Mouse (Mus musculus) embryonic facial prominence, embryonic 13.5 days (tissue): ENCODE measurements around the gene Megf8. TPM values are rescaled to one million over a fixed set of nuclear protein-coding genes. Genes with fewer than 3 reads are reported as not detected.

Experiments
- ATAC-seq: fragments of 200-750 bp; cut with Nextera tagmentation; 2 replicates; pipeline ENCODE4 v1.8.0; 2017; ENCODE audit warnings: low read depth; ENCODE audit not compliant: insufficient number of reproducible peaks, insufficient read depth, low FRiP score, low TSS enrichment
- H3K27ac ChIP-seq: fragments of 300-500 bp; sonication (generic); 2 replicates; pipeline ENCODE4 v1.5.1; 2015; ENCODE audit warnings: moderate library complexity, mild to moderate bottlenecking, inconsistent platforms
- H3K27me3 ChIP-seq: fragments of 300-500 bp; sonication (generic); 2 replicates; pipeline ENCODE4 v1.6.1; 2015; ENCODE audit warnings: mild to moderate bottlenecking, inconsistent platforms
- H3K36me3 ChIP-seq: fragments of 300-500 bp; sonication (generic); 2 replicates; pipeline ENCODE4 v1.6.1; 2015; ENCODE audit warnings: mild to moderate bottlenecking, inconsistent platforms
- H3K4me1 ChIP-seq: fragments of 300-500 bp; sonication (generic); 2 replicates; pipeline ENCODE4 v1.6.1; 2015; ENCODE audit warnings: inconsistent platforms
- H3K4me2 ChIP-seq: fragments of 300-500 bp; sonication (generic); 2 replicates; pipeline ENCODE4 v1.6.1; 2015; ENCODE audit warnings: moderate library complexity, mild to moderate bottlenecking, inconsistent platforms
- H3K4me3 ChIP-seq: fragments of 300-500 bp; sonication (generic); 2 replicates; pipeline ENCODE4 v1.5.1; 2015; ENCODE audit warnings: mild to moderate bottlenecking, inconsistent platforms
- H3K9ac ChIP-seq: fragments of 300-500 bp; sonication (generic); 2 replicates; pipeline ENCODE4 v1.6.1; 2015; ENCODE audit warnings: mild to moderate bottlenecking, inconsistent platforms
- H3K9me3 ChIP-seq: fragments of 300-500 bp; sonication (generic); 2 replicates; pipeline ENCODE4 v1.6.1; 2016; ENCODE audit warnings: inconsistent platforms
- WGBS: fragments of 180-500 bp; shearing (Covaris S2); methylation state at CpG from one replicate; pipeline ENCODE4 v1.1.7; 2015; ENCODE audit warnings: mixed read lengths; 5-methylcytosine and 5-hydroxymethylcytosine counted together
- polyA plus RNA-seq: library from polyadenylated mRNA; unstranded; fragments of >200 nt; fragmentation: Nextera tagmentation; extraction: Ambion mirVana; gene quantifications from 2 replicates; pipeline ENCODE4 v1.2.1, GENCODE M21; 2015

Megf8 gene
- polyA plus RNA-seq, 1 experiment from 2014 or later: 17.6 TPM

GRCm38 (mm10) chr7:25273259-25274241, 43.4 kb upstream of the Megf8 start:
- no peak overlapping the region; the same call in 1 of the 2 replicates for H3K27ac ChIP-seq

GRCm38 (mm10) chr7:25274571-25274970, 42.4 kb upstream of the Megf8 start:
- Histone ChIP-seq H3K27ac (peak overlapping the region; percentile 100; the same call in 1 of the 2 replicates), H3K4me1 (peaks cover 59% of the 10 kb centered on the region)

More at GRCm38 (mm10) chr7:25273259-25274241, 43.4 kb upstream of the Megf8 start:
- H3K4me1 ChIP-seq: peaks cover 67% of the 10 kb centered on the region
- H3K4me3 ChIP-seq: no peak overlapping the region
- peak overlapping the region; percentile 44; the same call in 1 of the 2 replicates for H3K9ac ChIP-seq
- H3K4me2 ChIP-seq: no peak overlapping the region
- 89% methylated on average over 22 of the region's 22 CpGs for WGBS
- H3K9me3 ChIP-seq: no peaks in the 10 kb centered on the region
- H3K27me3 ChIP-seq: no peaks in the 10 kb centered on the region
- ATAC-seq: no peak
- H3K36me3 ChIP-seq: peaks cover 40% of the 10 kb centered on the region

GRCm38 (mm10) chr7:25274996-25275395, 42.0 kb upstream of the Megf8 start:
- peaks cover 59% of the 10 kb centered on the region for H3K4me1 ChIP-seq
- peak overlapping the region; percentile 100 for H3K27ac ChIP-seq
- H3K9ac ChIP-seq: peak overlapping the region; percentile 58; the same call in 1 of the 2 replicates
- H3K9me3 ChIP-seq: no peaks in the 10 kb centered on the region
- H3K4me3 ChIP-seq: no peak overlapping the region
- peaks cover 40% of the 10 kb centered on the region for H3K36me3 ChIP-seq
- 83% methylated on average over 3 of the region's 3 CpGs for WGBS
- ATAC-seq: no peak
- H3K27me3 ChIP-seq: no peaks in the 10 kb centered on the region
- peak overlapping the region; percentile 16; the same call in 1 of the 2 replicates for H3K4me2 ChIP-seq

More at GRCm38 (mm10) chr7:25274571-25274970, 42.4 kb upstream of the Megf8 start:
- no peak overlapping the region for H3K4me3 ChIP-seq
- 46% methylated on average over 5 of the region's 5 CpGs for WGBS
- H3K36me3 ChIP-seq: peaks cover 40% of the 10 kb centered on the region
- H3K4me2 ChIP-seq: peak overlapping the region; percentile 16; the same call in 1 of the 2 replicates
- H3K27me3 ChIP-seq: no peaks in the 10 kb centered on the region
- ATAC-seq: no peak
- peak overlapping the region; percentile 44; the same call in 1 of the 2 replicates for H3K9ac ChIP-seq
- no peaks in the 10 kb centered on the region for H3K9me3 ChIP-seq

- Histone ChIP-seq H3K27ac (peak overlapping the region; percentile 100), H3K9ac (peak overlapping the region; percentile 58), H3K27me3 (no peaks in the 10 kb centered on the region), H3K4me1 (peaks cover 62% of the 10 kb centered on the region), H3K9me3 (no peaks in the 10 kb centered on the region), H3K4me2 (peak overlapping the region; percentile 92), H3K4me3 (0 out of 2 replicates have a peak overlapping the region, but pooled peaks have one; percentile 4), H3K36me3 (peaks cover 39% of the 10 kb centered on the region)
- no peak for ATAC-seq
- WGBS: 35% methylated on average over 9 of the region's 9 CpGs
Measured at GRCm38 (mm10) chr7:25275555-25276298, 41.2 kb upstream of the Megf8 start.

- Histone ChIP-seq H3K4me3 (peak overlapping the region; percentile 85), H3K36me3 (peaks cover 22% of the 10 kb centered on the region), H3K4me2 (peak overlapping the region; percentile 92), H3K27ac (peak overlapping the region; percentile 100), H3K4me1 (peaks cover 72% of the 10 kb centered on the region), H3K9ac (peak overlapping the region; percentile 78), H3K27me3 (no peaks in the 10 kb centered on the region), H3K9me3 (no peaks in the 10 kb centered on the region)
- WGBS: 76% methylated on average over 4 of the region's 4 CpGs
- ATAC-seq: no peak
Measured at GRCm38 (mm10) chr7:25277405-25277804, 39.6 kb upstream of the Megf8 start.

GRCm38 (mm10) chr7:25277998-25278340, 39.0 kb upstream of the Megf8 start:
- WGBS: 12% methylated on average over 4 of the region's 4 CpGs
- Histone ChIP-seq H3K9me3 (no peaks in the 10 kb centered on the region), H3K9ac (peak overlapping the region; percentile 78), H3K27me3 (no peaks in the 10 kb centered on the region), H3K4me2 (peak overlapping the region; percentile 92), H3K4me3 (peak overlapping the region; percentile 85), H3K27ac (peak overlapping the region; percentile 100), H3K36me3 (peaks cover 16% of the 10 kb centered on the region), H3K4me1 (peaks cover 72% of the 10 kb centered on the region)
- ATAC-seq: no peak

- H3K9ac ChIP-seq: peak overlapping the region; percentile 78
- 1% methylated on average over 58 of the region's 60 CpGs for WGBS
- H3K4me3 ChIP-seq: peak overlapping the region; percentile 85
- peak overlapping the region; percentile 100 for H3K27ac ChIP-seq
- peaks cover 71% of the 10 kb centered on the region for H3K4me1 ChIP-seq
- peak overlapping the region; percentile 92 for H3K4me2 ChIP-seq
- H3K36me3 ChIP-seq: peaks cover 11% of the 10 kb centered on the region
- H3K9me3 ChIP-seq: no peaks in the 10 kb centered on the region
- ATAC-seq: peak; percentile 48
- H3K27me3 ChIP-seq: no peaks in the 10 kb centered on the region
Measured at GRCm38 (mm10) chr7:25278341-25279075, 38.5 kb upstream of the Megf8 start.

GRCm38 (mm10) chr7:25279076-25279860, 37.7 kb upstream of the Megf8 start:
- no peaks in the 10 kb centered on the region for H3K27me3 ChIP-seq
- H3K4me2 ChIP-seq: peak overlapping the region; percentile 92
- peak; percentile 12 for ATAC-seq
- H3K4me1 ChIP-seq: peaks cover 71% of the 10 kb centered on the region
- H3K36me3 ChIP-seq: peaks cover 3% of the 10 kb centered on the region
- no peaks in the 10 kb centered on the region for H3K9me3 ChIP-seq
- H3K27ac ChIP-seq: peak overlapping the region; percentile 100
- peak overlapping the region; percentile 85 for H3K4me3 ChIP-seq
- H3K9ac ChIP-seq: peak overlapping the region; percentile 78
- WGBS: under 1% methylated on average over 48 of the region's 49 CpGs

GRCm38 (mm10) chr7:25279861-25280791, 36.8 kb upstream of the Megf8 start:
- H3K4me1 ChIP-seq: peaks cover 71% of the 10 kb centered on the region
- peak overlapping the region; percentile 85 for H3K4me3 ChIP-seq
- no peaks in the 10 kb centered on the region for H3K9me3 ChIP-seq
- H3K27ac ChIP-seq: peak overlapping the region; percentile 100
- peak; percentile 62 for ATAC-seq
- under 1% methylated on average over 6 of the region's 6 CpGs for WGBS
- peaks cover 10% of the 10 kb centered on the region for H3K36me3 ChIP-seq
- peak overlapping the region; percentile 92 for H3K4me2 ChIP-seq
- peak overlapping the region; percentile 78 for H3K9ac ChIP-seq
- H3K27me3 ChIP-seq: no peaks in the 10 kb centered on the region
